Mouse (Mus musculus) intestine, embryonic 16.5 days (tissue): ENCODE results near the gene Tpst2. TPM values are rescaled to one million over a fixed set of nuclear protein-coding genes. Genes with fewer than 3 reads are reported as not detected.
"Not testable (repeated sequence)": the region's sequence is repeated elsewhere in the genome, so short reads cannot be mapped to it uniquely, and the experiment has no call there.

Source experiments
- ATAC-seq: fragments of 200-750 bp; cut with Nextera tagmentation; 2 replicates; pipeline ENCODE4 v1.8.0; 2017; ENCODE audit warnings: moderate TSS enrichment, moderate library complexity
- H3K27ac ChIP-seq: fragments of 300-500 bp; sonication (generic); 2 replicates; pipeline ENCODE4 v1.5.1; 2014; ENCODE audit warnings: mild to moderate bottlenecking, low read length
- H3K27me3 ChIP-seq: fragments of 300-500 bp; sonication (generic); replicated peaks from 2 replicates; pipeline ENCODE4 v1.6.1; 2014; ENCODE audit warnings: low read length, control low read depth, mixed read lengths; ENCODE audit not compliant: control insufficient read depth, insufficient read depth
- H3K36me3 ChIP-seq: fragments of 300-500 bp; sonication (generic); 2 replicates; pipeline ENCODE4 v1.6.1; 2014; ENCODE audit warnings: low read length, control low read depth; ENCODE audit not compliant: control insufficient read depth, insufficient read depth
- H3K4me1 ChIP-seq: fragments of 300-500 bp; sonication (generic); 2 replicates; pipeline ENCODE4 v1.6.1; 2014; ENCODE audit warnings: low read length, control low read depth, mixed read lengths; ENCODE audit not compliant: control insufficient read depth, insufficient read depth
- H3K4me2 ChIP-seq: fragments of 300-500 bp; sonication (generic); 2 replicates; pipeline ENCODE4 v1.6.1; 2014; ENCODE audit warnings: low read depth, low read length, control low read depth
- H3K4me3 ChIP-seq: fragments of 300-500 bp; sonication (generic); 2 replicates; pipeline ENCODE4 v1.5.1; 2014; ENCODE audit warnings: mild to moderate bottlenecking, low read length
- H3K9ac ChIP-seq: fragments of 300-500 bp; sonication (generic); 2 replicates; pipeline ENCODE4 v1.6.1; 2014; ENCODE audit warnings: low read depth, low read length
- H3K9me3 ChIP-seq: fragments of 300-500 bp; sonication (generic); 2 replicates; pipeline ENCODE4 v1.6.1; 2016; ENCODE audit warnings: low read length, control low read depth; ENCODE audit not compliant: control insufficient read depth
- WGBS: fragments of 180-500 bp; shearing (Covaris S2); extraction: QIAGEN DNeasy Blood & Tissue Kit; methylation state at CpG from one replicate; pipeline ENCODE4 v1.1.7; 2014; 5-methylcytosine and 5-hydroxymethylcytosine counted together
- polyA plus RNA-seq: library from polyadenylated mRNA; unstranded; fragments of >200 nt; fragmentation: Nextera tagmentation; extraction: Ambion mirVana; gene quantifications from 2 replicates; pipeline ENCODE4 v1.2.1, GENCODE M21; 2015

Gene Tpst2
- polyA plus RNA-seq, 1 experiment from 2014 or later, result 52.0 TPM

- Histone ChIP-seq H3K9me3 (no peaks in the 10 kb centered on the region), H3K4me1 (0 out of 2 replicates have a peak, but pooled peaks cover 5% of the 10 kb centered on the region), H3K4me3 (no peak overlapping the region), H3K27me3 (no peaks in the 10 kb centered on the region), H3K36me3 (no peaks in the 10 kb centered on the region), H3K4me2 (no peak overlapping the region), H3K27ac (no peak overlapping the region), H3K9ac (no peak overlapping the region)
- ATAC-seq, result no peak
- 88% methylated on average over 5 of the region's 5 CpGs for WGBS
Measured at GRCm38 (mm10) chr5:112316468-112316867, 40.0 kb downstream of the Tpst2 start.

- 0 out of 2 replicates have a peak, but pooled peaks cover 5% of the 10 kb centered on the region for H3K4me1 ChIP-seq
- no peaks in the 10 kb centered on the region for H3K36me3 ChIP-seq
- no peaks in the 10 kb centered on the region for H3K9me3 ChIP-seq
- 32% methylated on average over 5 of the region's 5 CpGs for WGBS
- no peak overlapping the region for H3K4me3 ChIP-seq
- no peak overlapping the region for H3K4me2 ChIP-seq
- no peak overlapping the region for H3K27ac ChIP-seq
- no peak overlapping the region for H3K9ac ChIP-seq
- H3K27me3 ChIP-seq, result no peaks in the 10 kb centered on the region
- peak; percentile 36; the same call in 1 of the 2 replicates for ATAC-seq
Measured at GRCm38 (mm10) chr5:112317328-112317727, 40.8 kb downstream of the Tpst2 start.

GRCm38 (mm10) chr5:112319343-112319742 lies 42.9 kb downstream of the Tpst2 start:
- ATAC-seq, result peak; percentile 57
- not testable (repeated sequence) for H3K4me3 ChIP-seq, H3K9ac ChIP-seq, H3K36me3 ChIP-seq, H3K27me3 ChIP-seq, H3K27ac ChIP-seq, H3K9me3 ChIP-seq, H3K4me1 ChIP-seq, H3K4me2 ChIP-seq
- WGBS, result 56% methylated on average over 2 of the region's 2 CpGs

- Histone ChIP-seq H3K4me1 (peaks cover 9% of the 10 kb centered on the region; the same call in 1 of the 2 replicates), H3K4me2 (no peak overlapping the region), H3K27ac (no peak overlapping the region), H3K4me3 (no peak overlapping the region), H3K27me3 (no peaks in the 10 kb centered on the region), H3K9ac (no peak overlapping the region), H3K9me3 (no peaks in the 10 kb centered on the region), H3K36me3 (no peaks in the 10 kb centered on the region)
- 71% methylated on average over 5 of the region's 5 CpGs for WGBS
- ATAC-seq, result no peak
Measured at GRCm38 (mm10) chr5:112320379-112320778, 43.9 kb downstream of the Tpst2 start.

- Histone ChIP-seq H3K27ac (no peak overlapping the region), H3K9me3 (no peaks in the 10 kb centered on the region), H3K4me2 (no peak overlapping the region), H3K4me3 (no peak overlapping the region), H3K27me3 (no peaks in the 10 kb centered on the region), H3K4me1 (peaks cover 11% of the 10 kb centered on the region; the same call in 1 of the 2 replicates), H3K36me3 (no peaks in the 10 kb centered on the region), H3K9ac (no peak overlapping the region)
- ATAC-seq, result no peak
- 66% methylated on average over 6 of the region's 6 CpGs for WGBS
Measured at GRCm38 (mm10) chr5:112320936-112321335, 44.4 kb downstream of the Tpst2 start.

- 75% methylated on average over 4 of the region's 4 CpGs for WGBS
- no peak for ATAC-seq
- no peaks in the 10 kb centered on the region for H3K27me3 ChIP-seq
- no peak overlapping the region for H3K27ac ChIP-seq
- no peak overlapping the region for H3K4me2 ChIP-seq
- no peaks in the 10 kb centered on the region for H3K36me3 ChIP-seq
- H3K4me3 ChIP-seq, result no peak overlapping the region
- no peaks in the 10 kb centered on the region for H3K9me3 ChIP-seq
- H3K4me1 ChIP-seq, result peaks cover 11% of the 10 kb centered on the region; the same call in 1 of the 2 replicates
- H3K9ac ChIP-seq, result no peak overlapping the region
Measured at GRCm38 (mm10) chr5:112321376-112321775, 44.9 kb downstream of the Tpst2 start.

- no peaks in the 10 kb centered on the region for H3K9me3 ChIP-seq
- no peak overlapping the region for H3K9ac ChIP-seq
- peaks cover 9% of the 10 kb centered on the region; the same call in 1 of the 2 replicates for H3K4me1 ChIP-seq
- H3K36me3 ChIP-seq, result no peaks in the 10 kb centered on the region
- no peaks in the 10 kb centered on the region for H3K27me3 ChIP-seq
- 84% methylated on average over 6 of the region's 6 CpGs for WGBS
- no peak overlapping the region for H3K27ac ChIP-seq
- no peak overlapping the region for H3K4me3 ChIP-seq
- no peak overlapping the region for H3K4me2 ChIP-seq
- no peak for ATAC-seq
Measured at GRCm38 (mm10) chr5:112323246-112323645, 46.8 kb downstream of the Tpst2 start.

GRCm38 (mm10) chr5:112324637-112325545 lies 48.4 kb downstream of the Tpst2 start:
- Histone ChIP-seq H3K4me2 (peak overlapping the region; percentile 57), H3K4me1 (peaks cover 9% of the 10 kb centered on the region; the same call in 1 of the 2 replicates), H3K27ac (peak overlapping the region; percentile 75), H3K9me3 (no peaks in the 10 kb centered on the region), H3K27me3 (no peaks in the 10 kb centered on the region), H3K9ac (peak overlapping the region; percentile 56), H3K4me3 (peak overlapping the region; percentile 94), H3K36me3 (no peaks in the 10 kb centered on the region; the same call in 1 of the 2 replicates)
- ATAC-seq, result peak; percentile 83
- 16% methylated on average over 24 of the region's 24 CpGs for WGBS

GRCm38 (mm10) chr5:112325546-112326445 lies 49.3 kb downstream of the Tpst2 start, which contains the start of gene Tfip11:
Gene Tfip11, plus strand, starts transcription at chr5:112326358.
- Histone ChIP-seq H3K27ac (peak within 1 kb of the TSS; percentile 82), H3K9ac (peak within 1 kb of the TSS; percentile 90), H3K4me3 (peak within 1 kb of the TSS; percentile 94), H3K9me3 (no peaks in the 10 kb centered on the region), H3K36me3 (peaks cover 3% of the 10 kb centered on the region; the same call in 1 of the 2 replicates), H3K4me2 (peak within 1 kb of the TSS; percentile 70), H3K27me3 (no peaks in the 10 kb centered on the region), H3K4me1 (peaks cover 9% of the 10 kb centered on the region; the same call in 1 of the 2 replicates)
- ATAC-seq, result peak; percentile 83
- 8% methylated on average over 48 of the region's 48 CpGs for WGBS
